Mouse (Mus musculus): Measurements from ENCODE around the gene Narf.

Gene Narf

GRCm38 (mm10) chr11:121235475-121236238, 1.4 kb upstream of the Narf start:
- in situ Hi-C loops (cut with MboI, MseI) = no loop called here

GRCm38 (mm10) chr11:121237345-121238128, 484 bp downstream of the Narf start:
- in situ Hi-C loops (cut with MboI, MseI) = no loop called here

GRCm38 (mm10) chr11:121239669-121240068, 2.6 kb downstream of the Narf start:
- in situ Hi-C loops (cut with MboI, MseI) = no loop called here

GRCm38 (mm10) chr11:121250196-121250595, 13.1 kb downstream of the Narf start:
- in situ Hi-C loops (cut with MboI, MseI) = no loop called here

GRCm38 (mm10) chr11:121259160-121260100, 22.4 kb downstream of the Narf start, which contains the start of gene Foxk2:
TSS of gene Foxk2 (plus strand) at chr11:121259990.
- in situ Hi-C loops (cut with MboI, MseI) = no loop called here

- in situ Hi-C loops (cut with MboI, MseI) = no loop called here
Observed at GRCm38 (mm10) chr11:121260211-121260906, 23.3 kb downstream of the Narf start.

- in situ Hi-C loops (cut with MboI, MseI) = no loop called here
Observed at GRCm38 (mm10) chr11:121261074-121261473, 24.0 kb downstream of the Narf start.

- in situ Hi-C loops (cut with MboI, MseI) = no loop called here
Observed at GRCm38 (mm10) chr11:121277516-121277915, 40.5 kb downstream of the Narf start.

- in situ Hi-C loops (cut with MboI, MseI) = no loop called here
Observed at GRCm38 (mm10) chr11:121278011-121278410, 41.0 kb downstream of the Narf start.

- in situ Hi-C loops (cut with MboI, MseI) = no loop called here
Observed at GRCm38 (mm10) chr11:121282911-121283310, 45.9 kb downstream of the Narf start.

GRCm38 (mm10) chr11:121289859-121290258, 52.8 kb downstream of the Narf start:
- in situ Hi-C loops (cut with MboI, MseI) = no loop called here

GRCm38 (mm10) chr11:121294771-121295170, 57.7 kb downstream of the Narf start:
- in situ Hi-C loops (cut with MboI, MseI) = no loop called here

- in situ Hi-C loops (cut with MboI, MseI) = no loop called here
Observed at GRCm38 (mm10) chr11:121298493-121298892, 61.4 kb downstream of the Narf start.

- in situ Hi-C loops (cut with MboI, MseI) = no loop called here
Observed at GRCm38 (mm10) chr11:121300265-121300664, 63.2 kb downstream of the Narf start.

GRCm38 (mm10) chr11:121305371-121305770, 68.3 kb downstream of the Narf start:
- in situ Hi-C loops (cut with MboI, MseI) = no loop called here

Measured in T-helper 17 cell (primary cell).